Mouse (Mus musculus): ENCODE results near the gene Cfap46.

GRCm38 (mm10) chr7:139625156-139625555, 58.5 kb downstream of the Cfap46 start:
- TF ChIP-seq POLR2A (IDR thresholded peaks at IDR 0.05; ENCODE audit: insufficient read depth, low read depth, low read length) (no peak), CTCF (IDR thresholded peaks at IDR 0.05; ENCODE audit: insufficient read depth, low read depth, low read length) (no peak)

All from olfactory bulb, adult 2 months (tissue).